Mouse (Mus musculus) thymus, adult 2 months (tissue): ENCODE results near the gene Umad1.

Source experiments
- CTCF ChIP-seq: fragments of 200-500 bp; IDR thresholded peaks from 2 replicates; pipeline ENCODE4 v1.5.1; 2012; ENCODE audit warnings: mild to moderate bottlenecking, control low read depth, low read length, moderate library complexity, borderline replicate concordance; ENCODE audit not compliant: control insufficient read depth, poor library complexity, insufficient read depth; ENCODE audit errors: extremely low read depth
- POLR2A ChIP-seq: fragments of 200-500 bp; IDR thresholded peaks from 2 replicates; pipeline ENCODE4 v1.6.1; 2012; ENCODE audit warnings: mild to moderate bottlenecking, low read length, control low read depth, moderate library complexity; ENCODE audit not compliant: control insufficient read depth, poor library complexity, insufficient read depth; ENCODE audit errors: extremely low read depth

GRCm38 (mm10) chr6:8307878-8308775, 49.0 kb downstream of the Umad1 start:
- no peak for TF ChIP-seq POLR2A
- no peak for TF ChIP-seq CTCF
